Mouse (Mus musculus) G1E (cell line): Measurements from ENCODE around the gene Ppm1h.

Source experiments
- CTCF ChIP-seq: IDR thresholded peaks from 2 replicates; pipeline ENCODE4 v1.5.1; 2012; ENCODE audit warnings: low read depth, low read length, inconsistent platforms, mixed read lengths
- GATA2 ChIP-seq: IDR thresholded peaks from 2 replicates; pipeline ENCODE4 v1.6.1; 2012; ENCODE audit warnings: low read depth, low read length, inconsistent platforms, borderline replicate concordance

GRCm38 (mm10) chr10:122979356-122979755 is 300.8 kb downstream of the Ppm1h start:
- TF ChIP-seq CTCF (no peak), GATA2 (no peak)
